Mouse (Mus musculus) yolk sac, embryonic 10.5 days (tissue): Measurements from ENCODE around the gene Nckap5.
"Not testable (repeated sequence)": the region's sequence is repeated elsewhere in the genome, so short reads cannot be mapped to it uniquely, and the experiment has no call there.

Experiments
- DNase-seq: peaks from one replicate; pipeline ENCODE4 v3.0.0-alpha.2; 2017; ENCODE audit warnings: low spot score

Gene Nckap5

DNA sequence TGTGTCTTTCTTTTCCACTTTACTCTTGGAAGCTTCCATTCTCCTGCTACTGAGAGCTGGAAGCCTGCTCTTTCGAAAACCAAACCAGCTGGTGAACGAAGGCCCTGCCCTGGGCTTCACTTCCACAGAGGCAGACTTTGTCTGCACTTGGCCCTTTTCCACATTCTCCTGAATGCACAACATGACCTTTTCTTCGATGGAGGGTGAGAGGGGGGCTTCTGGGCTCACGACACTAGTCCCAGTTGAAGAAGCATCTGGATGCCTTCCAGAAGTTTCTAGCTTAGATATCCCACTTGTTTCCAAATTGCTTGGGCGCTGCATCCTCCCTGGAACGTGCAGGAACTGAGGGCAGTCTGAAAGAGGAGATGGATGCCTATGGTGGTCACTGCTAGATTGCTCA lies 806.1 kb downstream of the Nckap5 start:
- DNase-seq, result no peak

- no peak for DNase-seq
Observed at GRCm38 (mm10) chr1:126022959-126023358, 807.6 kb downstream of the Nckap5 start.

DNA sequence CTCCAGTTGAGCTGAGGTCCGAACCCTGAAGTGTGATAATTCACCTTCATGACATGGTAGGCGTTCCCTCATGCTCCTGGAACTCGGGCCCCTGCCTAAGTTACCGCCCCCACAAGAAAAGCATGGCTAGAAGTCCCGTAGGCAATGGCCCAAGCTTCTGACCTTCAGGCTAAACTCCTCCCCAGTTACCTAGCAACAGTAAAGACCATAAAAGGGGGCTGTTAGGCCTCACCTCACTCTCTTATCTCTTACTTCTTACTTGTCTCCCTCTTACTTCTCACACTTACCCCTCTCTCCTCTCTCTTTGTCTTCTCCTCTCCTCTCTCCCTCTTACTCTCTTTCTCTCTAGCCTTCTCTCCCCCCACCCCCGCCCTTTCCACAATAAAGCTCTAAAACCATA lies 811.9 kb downstream of the Nckap5 start:
- not testable (repeated sequence) for DNase-seq

GRCm38 (mm10) chr1:126011661-126012091 lies 818.9 kb downstream of the Nckap5 start:
- DNase-seq, result no peak

DNA sequence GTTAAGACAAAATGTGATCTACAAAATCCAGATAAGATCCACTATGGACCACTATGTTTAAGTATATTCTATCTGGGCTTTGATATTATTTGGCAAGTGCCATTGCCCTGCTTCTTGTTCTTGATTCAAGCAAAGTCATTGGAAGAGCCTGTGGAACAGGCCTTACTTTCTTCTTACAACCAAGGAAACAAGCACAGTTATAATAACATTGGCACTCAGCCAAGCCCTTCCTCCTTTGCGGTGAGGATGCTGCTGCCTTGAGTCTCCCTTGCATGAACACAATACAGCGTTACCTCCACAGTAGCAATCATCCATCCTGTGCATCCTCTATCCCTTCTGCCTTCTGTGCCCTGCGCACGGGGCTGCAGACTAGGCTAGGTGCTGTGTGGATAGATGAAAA lies 823.0 kb downstream of the Nckap5 start:
- no peak for DNase-seq

DNA sequence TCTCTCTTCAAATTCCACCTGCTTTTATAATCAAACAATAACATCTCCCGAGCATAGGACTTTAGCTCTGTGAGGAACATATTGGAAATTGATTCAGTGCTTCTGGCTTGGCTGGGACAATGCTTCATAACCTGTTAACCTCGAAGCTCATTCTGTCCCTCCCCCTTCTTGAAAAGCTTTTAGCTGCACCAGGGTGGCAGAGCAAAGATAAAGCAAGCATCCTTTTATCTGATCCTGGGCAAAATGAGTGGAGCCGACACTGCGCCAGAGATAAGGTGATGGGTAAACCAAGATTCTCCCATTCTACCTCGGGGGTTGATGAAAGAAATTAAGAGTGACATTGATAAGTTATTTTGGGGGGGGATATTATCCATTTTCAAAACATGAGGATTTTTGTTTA lies 824.9 kb downstream of the Nckap5 start:
- DNase-seq, result no peak

DNA sequence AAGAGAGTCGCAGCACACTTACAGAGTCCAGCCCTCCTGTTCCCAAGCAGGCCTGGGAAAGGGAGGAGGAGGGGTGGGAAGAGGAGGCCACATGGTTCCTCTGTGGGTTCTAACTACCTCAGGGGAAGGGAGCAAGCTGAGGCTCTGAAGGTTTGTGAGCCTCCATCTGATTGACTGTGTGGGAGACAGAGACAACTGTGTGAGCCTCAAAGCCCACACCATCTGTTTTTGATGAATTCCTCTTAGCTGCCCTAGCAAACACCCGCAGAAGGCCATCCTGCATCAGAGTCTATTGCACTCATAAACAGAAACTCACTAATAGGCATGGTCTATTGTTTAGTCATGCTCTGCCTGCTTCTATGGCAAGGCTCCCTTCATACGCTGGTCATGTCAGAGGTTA lies 834.1 kb downstream of the Nckap5 start:
- DNase-seq, result no peak

DNA sequence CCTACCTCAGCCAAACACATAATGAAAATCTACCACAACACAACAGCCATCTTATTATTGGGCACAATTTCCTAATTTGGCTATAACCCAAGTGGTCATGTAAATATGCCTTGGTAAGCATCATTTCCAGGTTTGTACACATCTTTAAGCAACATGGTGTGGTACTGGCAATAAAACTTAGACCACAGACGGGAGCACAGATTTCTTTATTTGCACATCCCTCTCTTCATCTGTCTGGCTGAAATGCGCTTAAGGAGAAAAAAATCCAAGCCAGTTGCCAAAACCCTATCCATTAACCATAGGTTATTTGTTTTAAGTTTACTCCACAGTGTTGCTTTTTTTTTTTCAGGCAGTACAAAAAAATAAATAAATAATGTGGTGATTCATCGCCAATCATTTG lies 842.8 kb downstream of the Nckap5 start:
- no peak for DNase-seq

DNA sequence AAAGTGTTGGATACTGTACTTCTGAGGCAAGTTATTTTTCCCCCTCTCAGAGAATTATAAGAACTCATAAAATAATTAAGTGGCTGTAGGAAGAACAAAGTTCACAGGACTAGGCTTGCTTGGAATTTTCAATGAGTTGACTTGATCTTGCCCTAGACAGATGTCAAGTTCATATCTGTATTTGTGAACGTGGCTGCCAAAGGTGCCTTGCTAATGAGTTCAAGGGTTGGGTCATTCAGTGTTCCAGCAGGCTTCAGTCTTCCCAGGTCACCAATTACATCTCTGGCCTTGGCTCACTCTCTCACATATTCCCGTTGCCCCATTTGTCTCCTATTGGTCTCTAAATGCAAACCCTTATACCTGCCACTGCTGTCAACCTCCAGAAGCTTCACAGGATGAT lies 846.0 kb downstream of the Nckap5 start:
- DNase-seq, result no peak

- DNase-seq, result no peak
Observed at GRCm38 (mm10) chr1:125974649-125975048, 856.0 kb downstream of the Nckap5 start.

GRCm38 (mm10) chr1:125971933-125972332 lies 858.7 kb downstream of the Nckap5 start:
- DNase-seq, result no peak

GRCm38 (mm10) chr1:125967671-125968070 lies 862.9 kb downstream of the Nckap5 start:
- no peak for DNase-seq

GRCm38 (mm10) chr1:125951026-125951425 lies 879.6 kb downstream of the Nckap5 start:
- DNase-seq, result no peak

- DNase-seq, result no peak
Observed at GRCm38 (mm10) chr1:125949076-125949475, 881.5 kb downstream of the Nckap5 start.

GRCm38 (mm10) chr1:125945136-125945535 lies 885.5 kb downstream of the Nckap5 start:
- DNase-seq, result no peak

DNA sequence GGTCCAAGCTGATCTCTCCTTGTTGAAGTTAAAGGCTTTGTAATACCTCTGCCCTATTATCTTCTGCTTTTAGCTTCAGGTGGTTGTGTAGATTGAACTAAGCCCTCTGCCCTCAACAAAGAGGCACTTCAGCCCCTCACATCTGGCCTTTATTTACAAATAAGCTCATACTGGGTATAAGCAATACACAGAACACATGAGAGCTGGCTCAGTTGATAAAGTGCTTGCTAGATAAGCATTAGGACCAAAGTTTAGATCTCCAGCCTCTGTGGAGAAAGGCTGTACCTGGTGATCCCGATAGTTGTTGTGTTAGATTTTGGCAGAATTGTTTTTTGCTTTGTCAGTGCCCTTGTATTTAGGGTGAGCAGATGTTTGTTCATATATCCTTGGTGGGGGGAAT lies 887.3 kb downstream of the Nckap5 start:
- DNase-seq, result no peak

DNA sequence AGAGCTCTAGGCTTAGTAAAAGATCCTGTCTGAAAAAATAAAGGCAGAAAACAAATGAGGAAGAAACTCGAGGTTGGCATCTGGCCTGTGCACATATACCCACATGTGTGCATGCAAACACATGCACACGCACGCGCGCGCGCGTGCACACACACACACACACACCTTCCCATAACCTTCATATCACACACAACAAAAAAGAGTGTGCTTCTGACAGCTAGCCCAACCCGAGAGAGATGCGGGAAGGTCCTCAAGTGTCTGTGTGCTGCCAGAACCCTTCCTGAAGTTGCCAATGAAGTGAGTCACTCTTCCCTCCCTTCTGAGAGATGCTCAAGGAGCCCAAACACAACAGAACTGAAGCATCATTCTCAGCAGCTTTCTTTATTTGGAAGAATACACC lies 905.1 kb downstream of the Nckap5 start:
- DNase-seq, result no peak

GRCm38 (mm10) chr1:125923062-125923461 lies 907.5 kb downstream of the Nckap5 start:
- DNase-seq, result no peak

DNA sequence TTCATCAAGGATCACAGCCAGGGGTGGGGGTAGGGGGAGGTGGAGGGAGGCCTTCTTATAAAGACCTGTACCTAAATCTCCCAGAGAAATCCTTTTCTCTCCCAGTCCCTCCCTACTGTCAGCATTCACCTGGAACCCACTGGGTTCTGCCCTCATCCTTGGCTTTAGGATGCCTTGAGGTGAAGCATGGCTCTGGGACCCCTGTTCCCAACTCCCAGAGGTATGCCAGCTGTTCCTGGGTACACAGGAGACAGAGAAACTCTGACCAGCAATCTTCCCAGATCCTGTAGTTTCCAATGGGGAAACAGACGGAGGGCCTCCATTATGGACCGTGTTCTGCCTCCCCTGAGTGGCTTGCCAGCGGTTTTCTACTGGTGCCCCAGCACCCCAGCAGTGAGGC lies 909.9 kb downstream of the Nckap5 start:
- no peak for DNase-seq

- DNase-seq, result peak; percentile 1
Observed at GRCm38 (mm10) chr1:125912601-125913600, 917.7 kb downstream of the Nckap5 start, which contains the start of gene Lypd1. TSS of gene Lypd1 (minus strand) at chr1:125913101.

DNA sequence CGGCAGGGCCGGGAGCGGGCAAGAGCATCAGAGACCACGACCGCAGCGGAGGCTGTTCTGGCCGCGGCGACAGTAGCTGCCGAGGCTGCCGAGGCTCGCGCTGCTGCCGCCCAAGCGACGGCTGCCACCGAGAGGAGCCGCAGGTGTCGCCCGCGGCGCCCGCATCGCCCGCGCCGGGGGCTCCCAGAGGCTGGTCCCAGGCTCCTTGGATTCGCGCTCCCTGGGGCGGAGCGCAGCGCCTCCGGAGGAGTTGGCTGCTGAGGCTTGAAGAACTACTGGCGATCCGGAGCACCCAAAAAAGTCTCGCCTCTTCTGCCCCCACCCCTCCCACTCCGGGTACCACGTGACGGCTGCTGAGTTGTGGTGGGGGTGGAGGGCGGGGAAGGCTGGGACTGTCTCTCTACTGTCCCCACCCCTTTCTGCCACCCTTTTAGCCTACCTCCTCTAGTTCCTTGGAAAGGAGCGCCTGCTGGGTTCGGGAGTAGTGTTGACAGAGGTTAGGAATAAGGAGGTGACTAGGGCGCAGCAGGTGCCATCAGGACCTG lies 918.6 kb downstream of the Nckap5 start:
- DNase-seq, result peak; percentile 24

GRCm38 (mm10) chr1:125911337-125911900 lies 919.2 kb downstream of the Nckap5 start:
- DNase-seq, result peak; percentile 15

DNA sequence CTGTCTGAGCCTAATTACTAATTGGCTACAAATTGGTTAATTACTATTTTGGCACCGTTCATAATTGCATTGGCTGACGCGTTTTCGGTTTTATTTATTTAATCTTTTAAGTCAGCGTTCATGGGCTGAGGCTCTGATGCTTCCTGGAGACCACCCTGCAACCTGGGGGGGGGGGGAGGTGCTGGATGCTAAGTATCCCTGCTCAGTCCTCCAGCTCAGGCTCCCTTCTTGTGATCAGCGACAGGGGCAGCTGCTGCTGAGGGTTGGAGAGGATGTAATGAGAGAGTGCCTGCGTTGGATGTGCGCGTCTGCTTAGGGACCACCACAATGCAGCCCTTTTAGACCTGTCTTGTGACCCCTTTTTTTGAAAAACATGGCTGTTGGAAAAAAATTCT lies 919.7 kb downstream of the Nckap5 start:
- no peak for DNase-seq
